Mouse (Mus musculus) thymus, adult 2 months (tissue): ENCODE data around the gene Atrn.

Source experiments
- CTCF ChIP-seq: fragments of 200-500 bp; IDR thresholded peaks from 2 replicates; pipeline ENCODE4 v1.5.1; 2012; ENCODE audit warnings: mild to moderate bottlenecking, control low read depth, low read length, moderate library complexity, borderline replicate concordance; ENCODE audit not compliant: control insufficient read depth, poor library complexity, insufficient read depth; ENCODE audit errors: extremely low read depth
- POLR2A ChIP-seq: fragments of 200-500 bp; IDR thresholded peaks from 2 replicates; pipeline ENCODE4 v1.6.1; 2012; ENCODE audit warnings: mild to moderate bottlenecking, low read length, control low read depth, moderate library complexity; ENCODE audit not compliant: control insufficient read depth, poor library complexity, insufficient read depth; ENCODE audit errors: extremely low read depth

- TF ChIP-seq POLR2A (no peak), CTCF (no peak)
Measured at GRCm38 (mm10) chr2:130862091-130862490, 44.2 kb upstream of the Atrn start.
